Mouse (Mus musculus): ENCODE data around the gene Hibadh.

Hibadh gene

DNA sequence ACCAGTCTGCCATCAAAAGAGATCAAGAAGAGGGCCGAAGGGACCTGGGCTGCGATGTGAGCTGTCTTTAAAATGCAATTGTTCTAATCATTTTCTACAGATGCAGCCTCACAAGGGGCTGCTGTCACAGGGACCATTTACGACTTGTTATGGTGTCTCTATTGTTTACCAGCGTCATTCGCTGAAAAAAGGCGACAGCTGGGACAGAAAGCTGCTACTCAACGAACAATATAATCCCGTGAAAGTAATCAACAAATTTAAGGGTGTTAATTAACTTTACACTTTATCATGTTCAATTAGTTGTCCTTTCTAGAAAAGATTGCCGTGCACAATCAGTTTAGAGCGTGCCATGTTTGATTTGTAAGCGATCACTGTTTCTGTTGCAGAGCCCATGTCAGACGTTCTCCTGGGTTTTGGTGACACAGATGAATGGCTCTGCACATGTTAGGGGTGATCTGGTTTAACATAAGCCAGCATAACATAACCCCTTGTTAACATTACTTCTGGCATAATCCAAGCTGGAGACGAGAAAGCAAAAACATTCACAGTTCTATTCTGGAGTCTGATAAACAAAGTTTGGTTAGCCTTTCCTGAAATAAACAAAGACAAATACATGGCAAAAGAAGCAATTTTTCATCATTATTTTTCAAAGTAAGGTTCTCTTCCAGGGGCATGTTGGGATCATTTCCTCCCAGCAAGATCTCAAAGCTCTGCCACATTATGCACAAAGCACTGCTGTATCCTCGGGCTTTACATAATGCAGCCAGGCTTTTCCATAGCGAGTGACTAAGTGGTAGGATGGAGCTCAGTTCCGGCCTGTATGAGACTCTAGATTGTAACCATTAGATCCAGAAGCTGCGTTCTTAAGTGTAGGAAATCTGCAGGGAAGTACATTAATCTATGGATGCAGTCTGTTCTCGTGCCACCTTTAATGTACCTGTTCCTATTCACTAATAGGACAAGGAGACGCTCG is 72.6 kb downstream of the Hibadh start:
- no peak for DNase-seq

DNA sequence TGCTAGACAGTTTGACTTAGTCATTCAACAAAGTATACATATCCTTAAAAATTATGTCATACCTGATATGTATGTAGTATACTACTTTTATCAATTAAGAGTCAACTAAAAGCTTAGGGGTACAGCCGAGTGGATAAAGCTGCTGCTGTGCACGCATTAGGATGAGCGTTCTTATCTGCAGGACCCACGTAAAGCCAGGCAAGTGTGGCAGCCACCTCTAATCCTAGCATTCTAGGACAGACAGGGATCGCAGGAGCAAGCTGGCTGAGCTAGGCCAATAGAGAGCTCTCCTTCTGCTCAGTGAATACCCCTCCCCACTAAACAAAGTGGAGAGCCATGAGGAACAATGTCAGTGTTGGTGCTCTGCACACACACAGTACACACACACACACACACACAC is 75.0 kb downstream of the Hibadh start:
- DNase-seq, result no peak

DNA sequence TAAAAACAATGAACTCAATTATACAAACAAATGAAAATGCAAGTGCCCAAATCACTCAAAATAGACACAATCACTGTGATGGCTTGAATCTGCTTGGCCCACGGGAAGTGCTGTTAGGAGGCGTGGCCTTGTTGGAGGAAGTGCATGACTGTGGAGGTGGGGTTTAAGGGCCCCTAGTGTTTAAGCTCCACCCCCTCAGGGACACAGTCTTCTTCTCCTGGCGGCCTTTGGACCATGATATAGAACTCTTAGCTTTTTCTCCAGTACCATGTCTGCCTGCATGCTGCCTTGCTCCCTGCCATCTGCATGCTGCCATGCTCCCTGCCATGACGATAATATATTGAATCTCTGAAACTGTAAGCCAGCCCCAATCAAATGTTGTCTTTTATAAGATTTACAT is 77.2 kb downstream of the Hibadh start:
- DNase-seq, result no peak

DNA sequence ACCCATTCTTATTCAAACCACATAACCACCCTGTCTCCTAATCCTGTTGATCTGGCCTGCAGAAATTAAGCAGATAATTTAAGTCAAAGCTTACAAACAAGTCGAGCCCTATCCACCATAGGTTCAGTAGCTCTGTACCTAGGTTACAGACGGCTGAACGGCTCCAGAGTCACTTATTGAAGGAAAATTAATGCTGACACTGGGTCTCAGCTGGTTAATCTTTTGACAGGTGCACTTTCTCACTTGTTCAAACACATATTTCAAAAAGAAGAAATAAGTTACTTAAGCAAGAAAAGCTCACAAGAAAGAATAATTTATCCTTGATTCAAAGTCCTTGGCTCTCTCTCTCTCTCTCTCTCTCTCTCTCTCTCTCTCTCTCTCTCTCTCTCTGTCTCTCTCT is 81.1 kb downstream of the Hibadh start:
- no peak for DNase-seq

DNA sequence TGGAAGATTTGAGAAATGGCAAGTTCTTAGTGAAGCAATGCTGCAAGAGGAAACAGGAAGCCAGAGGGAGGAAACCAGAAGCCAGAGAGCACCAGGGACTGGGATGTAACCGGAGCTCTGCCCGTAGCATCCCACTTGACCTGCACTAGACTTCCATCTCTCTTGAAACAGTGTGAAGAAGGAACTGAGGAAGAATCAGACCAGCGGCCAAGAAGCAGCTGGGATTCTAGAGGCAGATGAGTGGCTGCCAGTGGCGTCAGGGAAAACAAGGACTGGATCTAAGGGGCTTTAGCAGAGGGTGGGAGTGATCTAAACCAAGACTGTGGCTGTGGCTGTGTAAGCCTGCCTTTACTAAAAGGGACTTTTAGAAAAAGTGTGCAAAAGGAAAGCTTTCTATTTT is 95.8 kb downstream of the Hibadh start:
- DNase-seq, result no peak

DNA sequence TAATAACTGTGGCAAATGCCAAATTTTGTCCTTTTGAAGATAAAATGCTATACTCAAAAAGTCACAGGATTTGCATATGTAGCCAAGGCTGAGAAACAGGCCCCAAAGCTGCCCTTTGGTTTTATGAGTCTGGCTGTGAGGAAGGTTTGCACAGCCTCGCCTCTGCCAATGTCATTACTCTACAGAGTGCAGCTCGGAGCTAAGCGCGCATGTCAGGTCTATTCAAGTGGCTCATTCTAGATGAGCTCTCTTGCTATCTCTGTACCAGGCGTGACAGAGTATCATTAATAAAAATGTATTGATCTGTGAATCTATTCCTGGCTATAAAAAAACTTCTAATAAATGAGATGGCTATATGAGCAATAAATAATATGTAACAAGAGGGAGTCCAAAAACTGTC is 97.7 kb downstream of the Hibadh start:
- DNase-seq, result no peak

DNA sequence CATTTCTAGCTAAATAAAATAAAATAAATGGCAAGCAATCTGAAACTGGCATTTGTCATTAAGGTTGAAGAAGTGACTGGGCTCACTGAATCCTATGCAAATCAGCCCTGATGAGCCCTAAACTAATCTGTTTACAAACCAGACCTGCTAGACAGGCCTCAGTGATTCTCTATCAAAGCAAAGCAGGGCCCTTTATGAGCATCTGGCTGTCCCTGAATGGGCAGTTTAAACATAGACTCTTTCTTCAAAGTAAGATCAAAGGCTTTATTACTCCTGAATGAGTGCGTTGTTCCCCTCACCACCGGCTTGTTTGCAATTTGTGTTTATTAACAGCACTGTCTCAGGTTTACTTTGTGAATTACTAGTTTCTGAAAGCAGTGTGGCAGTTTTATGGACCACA is 100.3 kb downstream of the Hibadh start:
- no peak for DNase-seq

DNA sequence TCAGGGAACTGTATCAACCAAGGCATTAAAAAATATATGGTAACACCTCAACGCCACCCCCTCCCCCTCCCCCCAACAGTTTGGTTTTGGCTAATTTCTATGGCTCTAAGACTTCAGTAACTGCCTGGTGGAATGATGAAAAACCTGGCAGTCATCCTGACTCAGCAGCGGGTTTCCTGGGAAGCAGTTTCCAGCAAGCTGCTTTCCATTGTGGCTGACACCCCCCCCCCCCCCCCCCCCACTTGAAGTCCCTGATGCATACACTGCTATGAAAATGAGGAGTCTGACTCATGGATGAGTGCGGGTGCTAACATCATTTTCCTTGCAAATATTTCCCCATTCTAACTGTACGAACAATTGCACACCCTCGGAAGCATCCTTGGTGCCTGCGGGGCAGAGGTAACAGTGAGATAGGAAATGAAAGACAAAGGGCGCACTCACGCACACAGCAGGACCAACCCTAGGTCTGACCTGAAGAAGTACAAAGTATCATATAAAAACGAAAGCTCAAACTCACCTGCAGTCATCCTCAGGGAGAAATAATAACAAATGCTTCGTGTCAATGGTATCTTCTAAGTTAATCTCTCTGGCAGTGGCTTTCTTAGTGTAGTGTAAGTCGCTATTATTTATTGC is 105.0 kb downstream of the Hibadh start:
- DNase-seq, result peak; percentile 16

DNA sequence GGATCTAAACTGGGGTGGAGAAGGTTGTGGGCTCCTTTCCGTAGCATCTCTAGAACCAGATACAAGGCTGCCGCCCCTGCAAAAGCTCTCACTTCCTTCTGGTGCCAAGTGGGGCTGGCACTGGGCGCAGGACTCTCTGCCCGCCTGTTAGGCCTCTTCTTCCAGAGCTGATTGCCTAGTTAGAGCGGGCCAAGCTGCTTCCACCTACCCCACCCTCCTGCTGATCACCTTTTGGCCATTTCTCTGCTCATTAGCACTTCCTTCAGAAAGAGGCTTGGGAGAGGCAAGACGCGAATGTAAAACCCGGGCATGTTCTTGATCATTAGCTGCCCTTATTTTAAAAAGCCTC is 108.1 kb downstream of the Hibadh start:
- peak; percentile 12 for DNase-seq

DNA sequence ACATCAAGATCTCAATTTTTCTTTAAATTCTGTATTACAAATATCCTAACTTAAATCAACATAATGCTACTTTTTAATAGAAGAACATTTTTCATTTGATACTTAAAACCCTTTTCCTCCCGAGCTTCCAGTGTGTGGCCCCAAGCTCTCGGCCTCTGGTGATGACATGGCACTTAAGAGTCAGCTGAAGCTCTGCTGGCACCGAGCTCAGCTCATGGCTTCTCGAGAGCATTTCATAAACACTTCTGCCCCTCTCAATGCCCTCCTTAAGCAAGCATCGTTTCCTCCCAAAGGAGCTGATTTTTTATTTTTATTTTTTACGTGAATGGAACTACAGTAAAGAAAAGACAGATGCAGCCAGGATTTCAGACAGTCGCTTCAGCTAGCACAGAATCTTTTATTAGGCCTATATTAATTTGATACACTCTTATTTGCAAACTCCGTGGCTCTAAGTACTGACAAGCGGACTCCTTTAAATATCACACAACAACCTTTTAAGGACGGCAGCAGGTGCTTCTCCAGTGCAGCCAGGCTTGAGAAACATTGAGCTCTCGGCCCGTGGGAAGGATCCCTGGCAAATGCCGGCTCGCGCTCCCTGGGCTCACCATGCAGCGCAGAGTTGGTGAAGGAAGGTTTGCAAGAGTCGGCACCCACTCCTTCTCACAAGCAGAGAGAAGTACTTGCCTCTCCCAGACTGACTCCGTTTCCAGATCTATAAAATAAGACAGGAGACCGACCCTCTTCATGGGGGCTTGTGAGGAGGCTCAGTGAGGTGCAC is 108.6 kb downstream of the Hibadh start:
- DNase-seq, result peak; percentile 15

DNA sequence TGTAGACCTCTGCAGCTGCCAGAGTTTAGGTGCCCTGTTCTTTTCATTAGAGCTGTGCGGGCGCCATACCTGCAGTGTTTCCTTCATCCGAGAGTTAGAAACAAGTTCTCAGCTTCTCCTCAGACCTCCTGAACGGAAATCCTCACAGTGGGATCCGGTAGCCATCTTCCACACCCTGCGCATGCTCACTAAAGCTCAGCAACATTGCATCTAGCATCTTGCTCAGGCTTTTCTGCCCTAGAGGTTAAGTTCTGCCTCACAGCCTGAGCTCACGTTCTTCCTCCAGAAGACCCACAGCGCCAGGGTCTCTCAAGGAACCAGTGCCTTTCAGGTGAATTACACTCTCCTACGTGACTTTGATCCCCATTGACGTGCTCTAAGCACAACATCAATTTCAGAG is 109.3 kb downstream of the Hibadh start:
- no peak for DNase-seq

DNA sequence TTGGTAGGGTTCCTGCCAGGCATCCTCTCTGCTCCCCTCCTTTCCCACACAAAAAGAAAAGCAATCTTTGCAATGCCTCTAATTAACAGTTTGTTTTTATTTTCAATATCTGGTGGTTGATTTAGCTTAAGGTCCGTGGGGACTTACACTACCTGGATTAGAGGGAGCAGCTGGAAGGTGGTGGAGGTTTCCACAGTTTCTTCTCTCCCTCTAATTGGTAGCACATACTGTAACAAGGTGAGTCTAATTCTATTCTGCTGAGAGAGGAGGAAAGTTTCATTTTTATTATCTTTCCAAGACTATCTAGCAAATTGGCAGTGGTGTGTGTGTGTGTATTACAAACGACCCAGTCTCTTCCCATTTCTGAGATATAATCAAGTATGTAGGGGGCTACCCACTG is 116.0 kb downstream of the Hibadh start:
- DNase-seq, result no peak

DNA sequence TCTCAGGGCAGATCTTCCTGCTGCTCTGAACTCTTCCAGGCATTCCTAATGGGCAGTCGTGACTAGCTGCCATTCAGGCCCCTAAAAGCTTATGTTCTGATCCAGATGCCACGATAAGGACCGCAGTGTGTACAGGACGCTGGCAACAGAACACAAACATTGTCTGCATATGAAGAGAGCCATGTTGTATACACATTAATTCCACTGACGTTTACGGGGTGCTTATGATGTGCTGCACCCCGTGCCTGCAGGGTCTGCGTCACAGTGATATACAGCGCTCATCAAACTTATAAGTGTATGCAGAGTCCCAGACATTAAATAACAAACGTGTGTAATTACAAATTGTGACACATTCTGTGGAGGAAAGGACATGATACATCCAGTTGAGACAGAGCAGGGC is 121.5 kb downstream of the Hibadh start:
- DNase-seq, result no peak

DNA sequence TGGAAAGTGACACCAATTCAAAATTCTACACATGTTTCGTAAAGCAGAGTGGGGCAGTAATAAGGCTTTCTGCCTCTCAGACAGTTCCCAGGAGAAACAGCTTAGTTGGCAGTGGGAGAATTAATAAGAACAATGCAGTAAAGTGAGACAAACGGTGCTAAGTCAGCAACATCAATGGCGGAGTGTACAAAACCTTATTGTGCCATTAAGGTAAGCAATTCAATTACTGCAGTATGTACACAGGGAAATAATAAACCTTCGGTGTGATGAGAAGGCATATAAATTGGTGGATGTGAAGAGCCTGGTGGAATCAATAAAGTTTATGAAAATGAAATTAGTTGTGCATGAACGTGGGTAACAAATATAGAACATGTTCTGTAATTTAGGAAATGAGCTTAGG is 122.9 kb downstream of the Hibadh start:
- DNase-seq, result no peak

DNA sequence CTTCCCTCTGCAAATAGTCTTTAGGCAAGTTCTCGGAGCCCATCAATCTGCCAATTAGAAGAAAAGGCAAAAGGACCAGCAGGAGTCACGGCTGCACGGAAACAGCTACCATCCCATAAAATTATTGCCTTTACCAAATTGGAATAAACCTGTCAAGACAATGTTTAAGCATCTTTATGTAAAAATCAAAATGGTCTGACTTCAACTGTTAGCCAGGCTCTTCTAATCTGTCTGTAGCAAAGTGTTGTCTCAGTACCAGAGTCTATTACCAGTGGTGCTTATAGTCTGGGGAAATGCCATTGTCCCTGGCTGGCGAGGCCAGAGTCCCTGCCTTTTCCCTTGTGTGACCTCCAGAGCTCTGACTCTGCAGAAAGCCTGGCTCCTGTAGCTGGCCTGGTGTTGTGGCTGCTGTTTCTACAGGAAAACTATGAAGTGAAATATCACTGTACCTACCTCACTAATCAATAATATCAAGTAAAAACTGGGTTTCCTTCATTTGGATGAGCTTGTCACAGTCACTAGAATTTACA is 126.2 kb downstream of the Hibadh start:
- no peak for DNase-seq

DNA sequence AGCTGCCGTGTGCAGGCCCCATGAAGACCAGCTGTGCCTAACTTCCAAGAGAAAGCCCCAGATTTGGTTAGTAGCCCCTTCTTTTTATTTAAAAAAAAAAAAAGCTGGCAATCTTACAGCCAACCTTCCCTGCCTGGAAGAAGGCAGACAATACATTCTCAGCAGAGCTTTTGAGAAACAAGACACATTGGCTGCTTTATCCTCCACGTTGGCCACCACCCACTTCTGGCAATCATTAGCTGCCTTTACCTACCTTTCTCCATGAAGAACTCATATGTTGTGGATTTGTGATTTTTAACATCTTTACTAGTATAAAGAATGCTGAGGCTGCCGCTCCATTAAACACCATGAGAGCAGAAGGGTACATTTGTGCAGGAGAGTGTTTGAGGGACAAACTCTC is 131.4 kb downstream of the Hibadh start:
- no peak for DNase-seq

DNA sequence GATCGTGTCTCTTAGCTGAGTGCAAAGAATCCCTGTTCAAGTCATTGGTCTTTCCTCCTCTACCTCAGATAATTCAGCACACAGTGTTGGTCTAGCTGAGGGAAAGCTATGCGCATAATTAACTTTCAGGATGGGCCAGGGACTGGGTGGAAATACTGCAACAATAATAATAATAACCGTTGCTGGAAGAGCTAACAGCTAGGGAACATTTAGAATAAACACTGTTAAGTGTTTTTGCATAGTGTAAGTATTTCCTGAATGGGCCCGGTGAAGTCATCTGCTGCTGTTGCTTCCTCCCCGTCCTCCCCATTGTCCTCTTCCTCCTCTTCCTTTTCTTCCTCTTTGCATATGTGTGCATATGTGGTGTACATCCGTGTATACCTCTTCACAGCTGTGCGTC is 132.2 kb downstream of the Hibadh start:
- DNase-seq, result no peak

DNA sequence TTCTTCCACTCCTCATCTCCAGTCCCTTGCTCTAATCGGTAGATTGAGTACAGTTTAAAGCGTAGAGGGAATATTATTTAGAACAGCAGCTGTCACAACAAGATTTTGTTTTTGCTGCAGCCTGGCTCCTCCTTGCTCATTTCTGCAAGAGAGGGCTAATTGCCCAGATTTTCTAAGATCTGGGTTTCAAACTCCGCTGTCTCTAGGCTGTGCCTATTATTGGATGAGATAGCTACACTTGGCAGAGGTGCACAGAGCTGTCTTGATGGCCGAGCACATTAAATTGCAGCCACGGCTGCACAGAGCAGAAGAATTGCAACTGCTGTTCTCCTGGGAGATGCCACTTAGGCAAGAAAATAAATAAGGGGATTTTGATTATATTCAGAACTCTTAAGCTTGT is 133.0 kb downstream of the Hibadh start:
- peak; percentile 7 for DNase-seq

DNA sequence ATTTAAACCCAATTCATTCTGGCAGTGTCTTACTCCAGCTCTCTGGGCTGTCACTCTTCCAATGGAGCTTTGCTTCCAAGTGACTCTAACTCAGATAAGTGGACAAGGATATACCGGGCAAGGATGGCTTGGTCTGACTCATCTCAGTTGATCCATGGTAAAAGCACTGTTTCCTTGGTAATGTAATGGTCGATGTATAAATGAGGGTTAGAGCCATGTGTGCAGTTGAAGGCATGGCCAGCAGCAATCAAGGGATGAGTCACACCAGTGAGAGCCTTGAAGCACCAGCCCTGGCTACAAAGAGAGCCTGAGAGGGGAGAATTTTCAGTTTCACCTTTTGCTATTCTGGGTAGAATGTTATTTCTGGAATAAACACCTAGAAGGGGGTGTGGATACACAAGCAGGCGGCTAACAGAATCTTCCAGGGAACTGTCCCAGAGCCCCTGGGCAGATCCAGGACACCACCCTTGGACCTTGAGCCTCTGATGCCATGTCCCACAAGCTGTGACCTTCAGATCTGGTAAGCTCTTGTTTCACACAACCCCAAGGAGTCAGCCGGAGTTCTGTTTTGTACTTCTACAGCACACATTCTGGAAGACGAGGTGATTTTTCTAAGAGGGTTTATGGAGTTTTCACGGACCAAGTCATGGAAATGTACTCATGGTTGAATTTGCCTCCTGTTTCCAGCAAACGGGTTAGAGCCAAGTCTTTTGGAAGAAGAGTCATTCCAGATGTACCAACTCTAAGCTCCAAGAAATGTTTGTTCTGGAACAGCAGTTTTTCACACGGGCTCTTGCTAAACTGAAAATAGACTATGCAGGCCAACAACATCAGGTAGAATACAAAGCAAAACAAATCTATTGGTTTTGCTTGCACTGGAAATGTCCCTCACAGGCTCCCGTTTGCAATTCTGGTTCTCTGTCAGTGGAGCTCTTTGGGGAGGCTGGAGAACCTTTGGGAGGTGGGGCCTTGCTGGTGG is 134.1 kb downstream of the Hibadh start:
- no peak for DNase-seq

DNA sequence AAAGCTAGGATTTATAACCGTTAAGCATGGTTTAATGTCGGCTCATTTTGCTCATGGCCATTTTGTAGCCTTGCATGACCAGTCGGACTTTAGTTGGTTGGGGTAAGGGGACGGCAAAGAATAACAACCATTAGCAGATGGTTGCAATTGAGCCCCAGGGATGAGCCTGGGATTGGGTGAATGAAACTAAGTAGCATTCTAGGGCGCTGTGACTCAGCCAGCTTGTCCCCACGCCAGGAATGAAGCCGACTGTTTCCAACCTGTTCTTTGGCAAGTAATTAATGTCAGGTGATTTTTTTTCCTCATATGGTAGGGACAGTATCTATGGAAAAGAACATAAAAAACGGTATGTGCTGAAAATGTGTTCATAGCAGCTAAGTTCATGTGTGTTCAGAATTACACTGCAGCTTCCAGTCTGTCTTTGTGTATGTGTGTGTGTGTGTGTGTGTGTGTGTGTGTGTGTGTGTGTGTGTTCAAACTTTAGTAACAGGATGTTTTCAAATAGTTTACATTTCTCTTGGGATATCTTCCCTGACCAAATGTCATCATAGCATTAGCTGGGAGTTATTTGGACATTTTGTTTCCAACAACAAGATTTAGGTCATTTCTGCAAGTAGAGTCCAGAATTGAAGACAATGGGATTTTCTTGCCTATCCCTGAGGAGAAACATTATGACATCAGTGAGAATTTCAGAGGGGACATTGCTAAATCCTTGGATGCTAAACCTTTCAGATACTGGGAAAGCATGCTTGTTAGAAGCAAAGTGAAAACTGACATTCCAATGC is 135.3 kb downstream of the Hibadh start:
- no peak for DNase-seq

DNA sequence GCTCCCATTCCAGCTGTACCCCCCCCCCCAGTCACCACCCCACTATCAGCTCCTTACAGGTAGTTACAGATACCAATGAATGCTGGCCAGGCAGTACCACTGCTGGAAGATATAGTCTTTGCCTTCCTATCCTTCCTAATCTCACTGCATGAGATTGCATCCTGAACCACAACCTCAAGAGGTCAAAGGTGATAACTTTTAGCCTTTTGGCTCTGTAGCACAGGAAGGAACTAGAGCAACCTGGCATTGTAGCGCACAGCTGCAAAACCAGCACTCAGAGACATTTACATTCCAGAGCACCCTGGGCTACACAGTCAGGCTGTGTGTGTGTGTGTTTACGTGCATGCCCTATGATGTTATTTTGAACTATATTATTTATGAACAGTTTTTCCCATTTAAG is 137.2 kb downstream of the Hibadh start:
- no peak for DNase-seq

Data from right cerebral cortex, adult 18-20 months (tissue).